Mouse (Mus musculus) lung, embryonic 16.5 days (tissue): ENCODE measurements around the gene Dab2ip. TPM values are rescaled to one million over a fixed set of nuclear protein-coding genes. Genes with fewer than 3 reads are reported as not detected.

Experiments used
- ATAC-seq: fragments of 200-750 bp; cut with Nextera tagmentation; 2 replicates; pipeline ENCODE4 v1.8.0; 2017; ENCODE audit warnings: low read depth, mild to moderate bottlenecking, moderate library complexity
- H3K27ac ChIP-seq: fragments of 300-500 bp; sonication (generic); 2 replicates; pipeline ENCODE4 v1.5.1; 2014; ENCODE audit warnings: mild to moderate bottlenecking, control low read depth, low read length
- H3K27me3 ChIP-seq: fragments of 300-500 bp; sonication (generic); 2 replicates; pipeline ENCODE4 v1.6.1; 2014; ENCODE audit warnings: low read depth, low read length, mixed read lengths; ENCODE audit not compliant: control insufficient read depth, insufficient read depth
- H3K36me3 ChIP-seq: fragments of 300-500 bp; sonication (generic); 2 replicates; pipeline ENCODE4 v1.6.1; 2014; ENCODE audit warnings: low read length; ENCODE audit not compliant: control insufficient read depth, insufficient read depth
- H3K4me1 ChIP-seq: fragments of 300-500 bp; sonication (generic); replicated peaks from 2 replicates; pipeline ENCODE4 v1.6.1; 2014; ENCODE audit warnings: low read length, mixed read lengths; ENCODE audit not compliant: control insufficient read depth, insufficient read depth
- H3K4me2 ChIP-seq: fragments of 300-500 bp; sonication (generic); 2 replicates; pipeline ENCODE4 v1.6.1; 2014; ENCODE audit warnings: low read depth, low read length, control low read depth
- H3K4me3 ChIP-seq: fragments of 300-500 bp; sonication (generic); 2 replicates; pipeline ENCODE4 v1.5.1; 2014; ENCODE audit warnings: mild to moderate bottlenecking, low read length, control low read depth
- H3K9ac ChIP-seq: fragments of 300-500 bp; sonication (generic); 2 replicates; pipeline ENCODE4 v1.6.1; 2014; ENCODE audit warnings: low read length, control low read depth
- H3K9me3 ChIP-seq: fragments of 300-500 bp; sonication (generic); 2 replicates; pipeline ENCODE4 v1.6.1; 2016; ENCODE audit warnings: low read length; ENCODE audit not compliant: control insufficient read depth
- WGBS: fragments of 180-500 bp; shearing (Covaris S2); extraction: QIAGEN DNeasy Blood & Tissue Kit; methylation state at CpG from one replicate; pipeline ENCODE4 v1.1.7; 2014; 5-methylcytosine and 5-hydroxymethylcytosine counted together
- polyA plus RNA-seq: library from polyadenylated mRNA; unstranded; fragments of >200 nt; fragmentation: Nextera tagmentation; extraction: Ambion mirVana; gene quantifications from 2 replicates; pipeline ENCODE4 v1.2.1, GENCODE M21; 2015

Gene Dab2ip
- polyA plus RNA-seq, 1 experiment from 2014 or later, result 34.2 TPM

- Histone ChIP-seq H3K4me3 (no peak overlapping the region), H3K36me3 (peaks cover 70% of the 10 kb centered on the region), H3K27me3 (no peaks in the 10 kb centered on the region), H3K9ac (no peak overlapping the region), H3K4me1 (peaks cover 2% of the 10 kb centered on the region; the same call in 1 of the 2 replicates), H3K4me2 (no peak overlapping the region), H3K27ac (no peak overlapping the region), H3K9me3 (no peaks in the 10 kb centered on the region)
- no peak for ATAC-seq
- WGBS, result 93% methylated on average over 12 of the region's 12 CpGs
Observed at GRCm38 (mm10) chr2:35720104-35720503, 162.0 kb downstream of the Dab2ip start.

DNA sequence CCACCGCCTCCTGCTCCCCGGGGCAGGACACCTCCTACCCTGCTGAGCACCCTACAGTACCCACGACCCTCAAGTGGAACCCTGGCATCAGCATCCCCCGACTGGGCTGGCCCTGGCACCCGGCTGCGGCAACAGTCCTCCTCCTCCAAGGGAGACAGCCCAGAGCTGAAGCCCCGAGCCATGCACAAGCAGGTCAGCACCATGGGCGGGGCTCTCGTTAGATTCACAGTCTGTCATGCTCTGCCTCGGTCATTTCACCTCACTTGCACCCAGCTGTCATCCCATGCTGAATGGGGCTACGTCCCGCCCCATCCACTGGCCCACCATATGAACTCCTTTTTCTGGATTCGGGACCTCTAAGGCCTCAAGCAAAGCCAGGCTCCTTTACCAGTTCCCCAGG lies 162.5 kb downstream of the Dab2ip start:
- 88% methylated on average over 13 of the region's 13 CpGs for WGBS
- Histone ChIP-seq H3K27ac (no peak overlapping the region), H3K9me3 (no peaks in the 10 kb centered on the region), H3K9ac (no peak overlapping the region), H3K4me3 (no peak overlapping the region), H3K4me1 (no peaks in the 10 kb centered on the region), H3K27me3 (no peaks in the 10 kb centered on the region), H3K4me2 (no peak overlapping the region), H3K36me3 (peaks cover 66% of the 10 kb centered on the region)
- no peak for ATAC-seq

DNA sequence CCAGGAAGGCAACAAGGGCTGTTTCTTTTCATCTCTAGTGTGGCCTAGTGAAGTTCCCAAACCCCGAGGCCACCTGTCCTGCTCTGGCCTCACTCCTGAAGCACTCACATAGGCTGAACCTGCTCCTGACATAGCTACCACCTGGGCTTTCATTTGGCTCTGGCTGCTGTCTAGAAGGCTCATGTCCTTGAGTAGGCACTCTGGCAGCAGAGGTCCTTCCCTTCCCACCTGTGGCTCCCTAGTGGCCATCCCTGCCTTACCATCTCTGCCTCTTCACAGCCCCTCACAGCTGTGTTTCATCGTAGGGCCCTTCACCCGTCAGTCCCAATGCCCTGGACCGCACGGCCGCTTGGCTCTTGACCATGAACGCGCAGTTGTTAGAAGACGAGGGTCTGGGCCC lies 162.9 kb downstream of the Dab2ip start:
- ATAC-seq, result no peak
- H3K27ac ChIP-seq, result no peak overlapping the region
- no peak overlapping the region for H3K4me2 ChIP-seq

GRCm38 (mm10) chr2:35722821-35723220 lies 164.8 kb downstream of the Dab2ip start:
- no peak for ATAC-seq
- Histone ChIP-seq H3K4me1 (no peaks in the 10 kb centered on the region), H3K4me2 (no peak overlapping the region), H3K9ac (no peak overlapping the region), H3K36me3 (peaks cover 62% of the 10 kb centered on the region), H3K27me3 (no peaks in the 10 kb centered on the region), H3K4me3 (no peak overlapping the region), H3K27ac (no peak overlapping the region), H3K9me3 (no peaks in the 10 kb centered on the region)
- WGBS, result 86% methylated on average over 9 of the region's 9 CpGs

More for the DNA sequence above, 162.9 kb downstream of the Dab2ip start:
- Histone ChIP-seq H3K9ac (no peak overlapping the region), H3K36me3 (peaks cover 64% of the 10 kb centered on the region), H3K27me3 (no peaks in the 10 kb centered on the region), H3K4me3 (no peak overlapping the region), H3K4me1 (no peaks in the 10 kb centered on the region), H3K9me3 (no peaks in the 10 kb centered on the region)
- 89% methylated on average over 9 of the region's 9 CpGs for WGBS

GRCm38 (mm10) chr2:35723267-35723666 lies 165.2 kb downstream of the Dab2ip start:
- Histone ChIP-seq H3K4me3 (no peak overlapping the region), H3K4me2 (no peak overlapping the region), H3K36me3 (peaks cover 65% of the 10 kb centered on the region), H3K9me3 (no peaks in the 10 kb centered on the region), H3K27ac (no peak overlapping the region), H3K4me1 (peaks cover under 1% of the 10 kb centered on the region; the same call in 1 of the 2 replicates), H3K9ac (no peak overlapping the region), H3K27me3 (no peaks in the 10 kb centered on the region)
- no peak for ATAC-seq
- 96% methylated on average over 6 of the region's 6 CpGs for WGBS

GRCm38 (mm10) chr2:35723691-35724090 lies 165.6 kb downstream of the Dab2ip start:
- Histone ChIP-seq H3K36me3 (peaks cover 69% of the 10 kb centered on the region), H3K27me3 (no peaks in the 10 kb centered on the region), H3K9me3 (no peaks in the 10 kb centered on the region), H3K4me1 (peaks cover 5% of the 10 kb centered on the region), H3K4me3 (no peak overlapping the region), H3K9ac (no peak overlapping the region), H3K27ac (no peak overlapping the region), H3K4me2 (no peak overlapping the region)
- ATAC-seq, result no peak
- WGBS, result 88% methylated on average over 7 of the region's 7 CpGs

DNA sequence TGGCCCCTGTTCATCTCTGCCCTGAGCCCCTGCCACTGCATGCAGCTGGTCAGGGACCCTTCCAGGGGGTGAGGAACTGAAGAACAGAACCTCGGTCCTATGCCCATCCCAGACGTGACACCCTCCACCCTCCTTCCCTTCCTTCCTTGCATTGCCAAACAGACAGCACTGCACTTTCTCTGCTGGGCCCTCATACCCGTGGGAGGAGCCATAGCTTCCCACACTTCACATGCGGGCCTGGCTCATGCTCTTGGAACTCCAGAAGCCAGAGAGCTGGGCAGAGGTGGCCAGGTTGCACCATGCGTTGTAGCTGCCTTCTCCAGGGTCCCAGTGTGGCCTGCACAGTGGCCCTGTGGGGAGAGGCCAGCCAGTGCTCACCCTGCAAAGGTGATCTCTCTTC lies 170.6 kb downstream of the Dab2ip start:
- Histone ChIP-seq H3K4me2 (no peak overlapping the region), H3K36me3 (peaks cover 23% of the 10 kb centered on the region), H3K9me3 (no peaks in the 10 kb centered on the region), H3K27ac (peak overlapping the region; percentile 43; the same call in 1 of the 2 replicates), H3K9ac (peak overlapping the region; percentile 14; the same call in 1 of the 2 replicates), H3K4me3 (no peak overlapping the region), H3K4me1 (peaks cover 23% of the 10 kb centered on the region), H3K27me3 (no peaks in the 10 kb centered on the region)
- 16% methylated on average over 5 of the region's 5 CpGs for WGBS
- no peak for ATAC-seq

DNA sequence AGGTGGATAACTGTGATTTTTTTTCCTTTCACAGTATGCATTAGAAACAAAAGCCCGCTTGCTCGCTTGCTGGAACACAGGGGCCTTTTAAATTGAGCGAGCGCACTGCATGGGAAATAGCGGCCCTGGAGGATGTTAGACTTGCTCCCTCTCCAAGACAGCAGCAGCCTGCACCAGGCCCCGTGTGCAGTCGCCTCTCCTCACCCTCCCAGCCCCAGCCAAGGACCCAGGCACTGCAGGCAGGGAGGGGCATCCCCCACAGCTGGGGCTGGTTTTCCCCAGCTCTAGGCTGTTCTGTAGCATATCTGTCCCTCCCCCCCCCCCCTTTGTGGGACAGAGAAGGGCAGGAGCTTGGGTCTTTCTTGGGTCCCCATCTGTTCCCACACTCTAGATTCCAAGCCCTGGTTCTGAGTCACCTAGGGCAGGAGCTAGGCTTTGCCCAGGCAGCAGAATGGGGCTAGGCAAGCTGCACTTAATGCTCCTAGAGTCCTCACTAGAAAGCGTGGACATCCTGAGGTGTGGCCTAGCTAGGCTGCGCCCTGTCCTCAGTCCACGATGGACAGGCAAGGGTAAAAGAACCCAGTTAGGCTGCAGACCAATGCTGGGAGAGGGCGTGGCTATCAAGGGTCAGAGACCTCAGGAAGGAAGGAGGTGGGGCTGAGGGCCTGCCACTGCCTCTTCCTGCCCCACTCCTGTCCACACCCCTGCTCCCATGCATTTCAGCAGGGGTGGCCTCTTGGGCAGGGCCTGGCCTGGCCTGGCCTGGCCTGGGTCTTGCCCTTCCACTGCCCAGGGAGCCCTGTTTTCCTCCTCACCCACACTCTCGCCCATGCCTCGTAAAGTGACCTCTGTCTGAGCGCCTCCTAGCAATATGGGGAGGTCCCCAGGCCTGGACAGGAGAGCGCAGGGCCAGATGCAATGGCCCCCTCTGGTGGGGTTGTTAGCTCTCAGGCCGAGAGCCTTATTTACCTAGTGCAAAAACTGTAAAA lies 171.3 kb downstream of the Dab2ip start:
- Histone ChIP-seq H3K4me3 (no peak overlapping the region), H3K4me2 (no peak overlapping the region), H3K9ac (peak overlapping the region; percentile 45; the same call in 1 of the 2 replicates), H3K27me3 (no peaks in the 10 kb centered on the region), H3K27ac (peak overlapping the region; percentile 67; the same call in 1 of the 2 replicates), H3K4me1 (peaks cover 23% of the 10 kb centered on the region), H3K36me3 (peaks cover 20% of the 10 kb centered on the region), H3K9me3 (no peaks in the 10 kb centered on the region)
- 45% methylated on average over 16 of the region's 16 CpGs for WGBS
- ATAC-seq, result peak; percentile 81

GRCm38 (mm10) chr2:35731671-35732449 lies 173.8 kb downstream of the Dab2ip start:
- Histone ChIP-seq H3K27me3 (no peaks in the 10 kb centered on the region), H3K4me3 (no peak overlapping the region), H3K9me3 (peaks cover 4% of the 10 kb centered on the region; the same call in 1 of the 2 replicates), H3K9ac (no peak overlapping the region; the same call in 1 of the 2 replicates), H3K27ac (peak overlapping the region; percentile 52), H3K4me1 (peaks cover 23% of the 10 kb centered on the region), H3K36me3 (peaks cover 16% of the 10 kb centered on the region), H3K4me2 (no peak overlapping the region)
- WGBS, result 49% methylated on average over 18 of the region's 18 CpGs
- ATAC-seq, result no peak
